Mouse (Mus musculus) retina, postnatal 7 days (tissue): ENCODE data around the gene Uggt1.

Experiments
- DNase-seq: peaks from one replicate; pipeline ENCODE4 v3.0.0-alpha.2; 2012; ENCODE audit warnings: low read depth, low spot score

Gene Uggt1

DNA sequence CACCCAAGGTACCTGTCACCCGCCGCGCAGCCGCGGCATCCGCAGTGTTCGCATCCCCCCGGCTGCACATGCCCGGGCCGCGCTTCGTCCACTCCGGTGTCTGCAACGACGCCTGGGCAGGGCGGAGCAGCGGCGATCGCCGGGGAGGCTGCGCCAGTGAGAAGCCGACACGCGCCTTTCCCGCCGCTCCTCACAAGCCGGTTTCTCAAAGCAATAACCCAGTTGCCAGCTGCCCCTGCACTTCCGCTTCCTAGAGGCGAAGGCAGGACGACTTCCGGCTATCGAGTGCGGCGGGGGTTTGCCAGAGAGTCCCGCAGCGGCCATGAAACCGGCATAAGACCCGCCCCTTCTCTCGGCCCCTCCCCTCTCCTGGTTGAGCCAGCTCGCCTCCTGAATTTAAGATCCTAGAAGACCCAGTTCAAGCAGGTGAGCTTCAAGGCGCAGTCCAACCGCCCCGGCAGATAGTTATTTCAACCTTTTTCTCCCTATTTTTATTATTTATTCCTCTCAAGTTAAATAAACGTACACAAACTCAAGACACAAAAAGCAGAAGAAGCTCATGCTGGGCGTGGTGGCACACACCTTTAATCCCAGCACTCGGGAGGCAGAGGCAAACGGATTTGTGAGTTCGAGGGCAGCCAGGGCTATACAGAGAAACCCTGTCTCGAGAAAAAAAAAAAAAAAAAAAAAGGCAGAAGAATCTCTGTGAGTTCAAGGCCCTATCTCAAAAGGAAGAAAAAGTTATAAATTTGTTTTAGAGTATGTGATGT lies at the start of gene Uggt1:
TSS of gene Uggt1 (minus strand) at position 663 of the 770 bp plus-strand sequence.
- DNase-seq = peak; percentile 92

DNA sequence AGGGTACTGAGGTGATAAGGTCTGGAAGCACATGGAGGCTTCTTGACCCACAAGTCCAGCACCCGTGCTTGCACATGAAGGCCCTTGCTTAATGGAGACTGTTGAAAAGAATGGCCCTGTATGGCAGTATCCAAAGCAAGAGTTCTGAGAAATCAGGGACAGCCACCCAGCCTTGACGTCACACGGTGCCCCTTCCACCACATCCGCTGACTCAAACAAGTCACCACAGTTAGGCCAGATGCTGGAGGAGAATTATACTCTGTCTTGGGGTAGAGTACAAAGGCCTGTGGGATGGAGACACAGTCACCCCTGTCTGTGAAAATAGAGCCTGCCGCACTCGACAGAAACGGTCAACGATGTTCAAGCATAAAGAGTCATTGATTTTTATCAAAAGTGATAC lies 49.0 kb upstream of the Uggt1 start:
- DNase-seq = no peak

DNA sequence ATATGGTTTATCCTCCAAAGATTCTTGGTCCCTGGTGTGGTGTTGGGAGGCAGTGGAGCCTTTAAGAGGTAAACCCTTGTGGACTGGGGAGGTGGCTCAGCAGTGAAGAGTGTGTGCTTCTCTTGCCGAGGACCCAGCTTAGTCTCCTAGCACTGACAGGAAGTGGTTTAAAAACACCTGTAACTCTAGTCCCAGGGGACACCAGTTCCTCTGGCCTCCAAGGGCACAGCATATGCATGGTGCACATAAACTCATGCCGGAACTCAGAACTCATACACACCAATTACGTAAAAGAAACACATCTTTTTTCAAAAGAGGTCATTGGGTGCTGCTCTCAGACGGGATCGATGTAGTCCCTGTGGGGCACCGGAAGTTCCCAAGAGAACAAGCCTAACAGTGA lies 37.3 kb upstream of the Uggt1 start:
- no peak for DNase-seq

DNA sequence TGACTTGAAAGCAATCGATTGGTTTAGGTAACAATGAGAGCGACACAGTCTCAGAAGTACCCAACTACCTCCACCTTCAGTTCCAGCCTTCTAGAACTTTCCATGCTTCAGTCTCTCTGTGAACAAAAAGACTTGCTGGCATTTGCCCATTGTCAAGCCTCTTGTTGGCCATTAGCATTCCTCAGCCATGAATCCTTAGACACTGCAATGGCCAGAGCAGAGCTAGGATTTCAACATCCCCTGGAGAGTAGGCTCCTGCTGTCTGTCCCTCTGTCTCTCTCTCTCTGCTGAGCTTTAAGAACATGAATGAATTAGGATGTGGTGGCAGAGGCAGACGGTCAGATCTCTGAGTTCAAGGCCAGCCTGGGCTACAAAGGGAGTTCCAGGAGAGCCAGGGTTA lies 36.4 kb upstream of the Uggt1 start:
- DNase-seq = no peak

DNA sequence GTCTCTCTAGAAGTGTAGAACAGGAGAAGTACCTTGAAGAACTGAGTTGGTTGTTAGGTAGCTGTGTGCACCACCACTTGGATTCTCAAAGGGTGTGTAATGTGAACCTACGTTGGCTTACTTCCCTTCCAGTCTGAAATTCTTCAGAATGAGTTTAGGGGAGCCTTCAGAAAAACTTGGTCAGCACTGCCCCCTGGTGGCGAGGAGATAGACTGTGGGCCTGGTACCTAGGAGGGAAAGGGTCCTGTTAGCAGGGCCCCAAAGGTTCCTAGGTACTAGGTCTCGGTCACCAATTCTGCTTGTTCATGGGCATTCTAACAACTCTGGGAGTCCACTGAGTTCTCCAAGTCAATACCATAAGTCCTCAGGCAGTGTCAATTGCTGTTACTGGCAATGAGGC lies 34.7 kb upstream of the Uggt1 start:
- DNase-seq = peak; percentile 56

DNA sequence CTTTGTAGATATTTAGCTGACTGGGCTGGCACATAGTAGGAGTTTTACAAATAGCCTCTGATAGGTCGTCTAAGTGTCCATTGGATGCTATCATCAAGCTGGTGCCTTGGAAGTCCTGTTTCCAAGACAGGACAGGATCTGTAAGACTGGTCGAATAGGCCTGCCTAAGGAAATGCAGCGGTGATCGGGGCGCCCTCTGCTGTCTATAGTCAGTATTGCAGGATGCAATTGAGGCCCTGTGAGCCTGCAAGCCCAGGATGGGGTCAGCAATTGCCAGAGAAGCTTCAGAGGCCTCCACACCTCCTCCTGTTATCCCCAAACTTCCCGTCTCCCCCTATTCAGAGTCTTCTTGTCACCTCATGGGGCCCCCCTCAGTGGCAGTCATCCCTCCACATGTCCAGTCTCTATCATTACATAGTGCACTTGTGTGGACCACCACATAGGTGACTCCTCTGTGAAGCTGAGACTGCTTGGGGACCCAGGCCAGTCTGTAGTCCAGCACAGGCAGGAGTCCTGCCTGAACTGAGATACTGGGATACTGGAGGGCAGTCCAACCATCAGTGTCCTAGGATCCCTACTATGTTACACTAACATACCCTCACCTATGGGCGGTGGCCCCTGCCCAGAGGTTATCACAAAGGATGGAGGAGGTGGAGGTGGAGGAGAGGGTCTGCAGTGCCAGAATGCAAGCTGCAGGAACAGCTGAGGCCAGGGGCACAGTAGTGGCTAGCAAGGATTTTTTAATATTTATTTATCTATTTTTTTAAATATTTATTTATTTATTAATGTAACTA lies 32.9 kb upstream of the Uggt1 start:
- DNase-seq = peak; percentile 35

DNA sequence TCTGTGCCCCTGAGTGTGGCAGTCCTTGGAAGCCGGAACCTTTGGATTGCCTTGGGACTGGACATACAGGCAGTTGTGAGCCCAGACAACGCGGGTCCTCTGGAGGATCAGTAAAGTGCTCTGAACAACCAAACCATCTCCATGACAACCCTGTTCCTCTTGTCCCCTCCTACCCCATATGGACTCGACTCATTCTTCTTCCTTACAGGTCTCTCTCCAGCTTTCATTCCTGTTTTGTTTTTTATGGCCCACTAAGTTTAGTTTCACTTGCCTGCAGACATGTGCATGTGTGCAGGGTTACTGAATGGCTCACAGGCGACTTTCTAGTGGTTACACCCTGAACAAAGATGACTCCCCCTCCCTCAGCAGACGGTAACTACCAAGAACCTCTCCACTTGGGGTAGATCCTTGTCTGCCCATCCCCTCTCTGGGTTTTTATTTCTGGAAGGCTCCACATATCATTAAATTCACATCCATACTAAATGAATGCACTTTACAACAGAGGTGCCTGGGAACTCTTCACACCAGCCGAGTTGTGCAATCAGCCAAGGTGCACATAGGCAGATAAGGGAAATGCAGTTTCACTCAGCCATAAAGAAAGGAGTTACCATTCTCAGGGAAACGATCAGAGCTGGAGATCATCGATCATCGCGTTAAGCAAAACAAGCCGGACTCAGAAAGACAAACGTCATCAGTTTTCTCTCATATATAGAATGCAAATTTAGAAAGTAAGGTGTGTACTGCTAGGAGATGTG lies 31.3 kb upstream of the Uggt1 start:
- DNase-seq = no peak

DNA sequence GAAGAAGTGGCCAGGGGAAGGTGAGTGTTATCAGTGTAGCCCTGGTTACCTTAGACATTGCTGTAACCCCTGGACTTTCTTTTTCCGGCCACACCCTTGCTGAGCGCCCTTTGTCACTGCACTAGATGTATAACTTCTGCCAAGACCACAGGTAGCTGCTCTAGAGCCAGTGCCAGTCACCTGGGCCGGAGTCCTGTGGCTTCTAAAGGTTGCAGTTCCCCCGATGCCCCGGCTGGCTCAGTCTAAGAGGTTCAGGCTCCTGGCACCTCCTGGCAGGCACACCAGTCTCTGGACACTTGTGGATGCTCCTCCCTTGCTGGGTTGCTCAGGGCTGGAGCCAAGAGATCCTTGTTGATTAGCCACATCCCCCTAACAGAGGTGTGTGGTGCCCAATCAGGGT lies 29.9 kb upstream of the Uggt1 start, which contains the start of gene Neurl3:
TSS of gene Neurl3 (minus strand) at position 225 of the 400 bp plus-strand sequence.
- no peak for DNase-seq

DNA sequence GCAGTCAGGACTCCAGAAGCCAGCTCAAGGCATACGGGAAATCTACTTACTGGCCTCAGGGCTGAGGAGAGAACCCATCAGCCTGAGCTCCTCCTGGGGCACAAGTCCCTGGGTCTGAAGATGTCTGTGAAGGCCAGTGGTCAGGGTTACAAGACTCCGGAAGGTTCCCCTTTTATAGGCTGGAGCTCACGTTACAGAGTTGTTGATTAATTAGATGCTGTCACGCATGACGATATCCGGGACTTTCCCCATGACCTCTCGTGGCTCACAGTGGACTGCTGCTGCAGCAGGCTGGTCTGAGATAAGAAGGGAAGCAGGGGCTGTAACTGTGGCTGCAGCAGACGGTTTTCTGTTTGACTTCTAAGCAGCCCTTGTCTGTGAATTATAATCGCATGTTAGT lies 28.8 kb upstream of the Uggt1 start:
- DNase-seq = no peak

DNA sequence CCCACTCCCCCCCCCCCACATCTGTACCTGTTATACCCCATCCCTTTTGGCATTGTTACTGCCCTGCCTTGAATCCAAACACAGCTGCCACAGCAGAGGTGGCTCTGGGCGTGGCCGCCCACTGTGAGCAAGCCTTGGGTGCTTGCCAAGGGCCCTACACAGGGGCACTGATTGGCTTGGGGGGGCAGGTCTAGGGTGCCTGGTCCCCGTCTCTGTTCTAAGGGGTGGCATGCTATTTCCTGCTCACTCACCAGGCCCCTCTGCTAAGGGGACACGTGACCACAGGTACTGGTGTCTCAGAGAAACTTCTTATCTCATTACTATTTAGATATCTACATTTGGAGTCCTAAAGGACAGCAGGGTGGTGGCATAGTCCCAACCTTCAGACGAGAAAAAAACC lies 28.0 kb upstream of the Uggt1 start:
- DNase-seq = no peak

DNA sequence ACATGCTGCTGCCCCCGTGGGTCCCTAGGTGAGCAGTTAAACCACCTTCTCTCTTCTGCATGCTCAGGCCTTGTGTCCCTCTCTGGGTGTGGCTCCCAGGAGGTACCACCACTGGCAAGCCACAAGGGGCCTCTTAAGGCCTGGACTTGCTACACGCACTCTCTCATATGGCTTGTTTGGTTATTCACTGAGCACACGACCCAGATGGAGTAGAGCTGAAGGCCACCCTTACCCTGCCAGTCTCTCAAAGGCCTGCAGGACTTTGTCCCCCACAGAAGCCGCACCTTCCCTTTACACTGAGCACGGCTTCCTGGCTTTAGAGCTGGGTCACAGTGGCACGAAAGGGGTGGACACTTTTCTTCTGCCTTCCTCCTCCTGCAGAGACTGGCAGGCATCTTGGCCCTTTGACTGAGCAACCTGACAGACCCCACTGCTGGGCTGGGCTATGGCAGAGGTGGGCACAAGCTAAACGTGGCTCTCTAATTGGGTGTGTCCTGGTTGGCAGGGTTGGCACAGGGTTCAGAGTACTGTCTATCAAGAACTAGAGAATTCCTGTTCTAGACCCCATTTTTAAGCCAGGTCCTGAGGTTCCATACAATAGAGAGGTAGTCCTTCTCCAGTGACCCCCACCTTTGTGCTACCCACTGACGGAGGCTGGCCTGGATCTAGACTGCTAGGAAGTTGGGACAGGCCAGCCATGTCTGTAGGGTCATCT lies 27.2 kb upstream of the Uggt1 start:
- no peak for DNase-seq

DNA sequence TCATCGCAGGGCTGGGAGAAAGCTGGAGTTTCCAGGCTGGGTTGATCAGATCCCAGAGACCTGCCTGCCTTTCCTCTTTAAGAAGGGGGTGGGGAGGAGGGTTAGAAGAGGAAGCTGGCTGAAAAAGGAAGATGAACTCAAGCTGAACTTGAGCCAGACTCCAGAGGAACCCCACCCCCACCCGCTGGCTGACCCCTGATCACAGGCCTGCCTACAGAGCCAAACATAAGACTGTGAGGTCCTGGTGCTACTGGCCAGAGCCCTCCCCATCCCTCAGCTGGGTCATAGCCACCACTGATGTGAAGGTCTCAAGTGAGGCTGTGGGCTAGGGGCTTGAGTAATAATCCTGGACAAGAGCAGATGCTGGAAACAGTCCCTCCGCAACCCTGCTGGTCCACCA lies 26.1 kb upstream of the Uggt1 start:
- DNase-seq = no peak

DNA sequence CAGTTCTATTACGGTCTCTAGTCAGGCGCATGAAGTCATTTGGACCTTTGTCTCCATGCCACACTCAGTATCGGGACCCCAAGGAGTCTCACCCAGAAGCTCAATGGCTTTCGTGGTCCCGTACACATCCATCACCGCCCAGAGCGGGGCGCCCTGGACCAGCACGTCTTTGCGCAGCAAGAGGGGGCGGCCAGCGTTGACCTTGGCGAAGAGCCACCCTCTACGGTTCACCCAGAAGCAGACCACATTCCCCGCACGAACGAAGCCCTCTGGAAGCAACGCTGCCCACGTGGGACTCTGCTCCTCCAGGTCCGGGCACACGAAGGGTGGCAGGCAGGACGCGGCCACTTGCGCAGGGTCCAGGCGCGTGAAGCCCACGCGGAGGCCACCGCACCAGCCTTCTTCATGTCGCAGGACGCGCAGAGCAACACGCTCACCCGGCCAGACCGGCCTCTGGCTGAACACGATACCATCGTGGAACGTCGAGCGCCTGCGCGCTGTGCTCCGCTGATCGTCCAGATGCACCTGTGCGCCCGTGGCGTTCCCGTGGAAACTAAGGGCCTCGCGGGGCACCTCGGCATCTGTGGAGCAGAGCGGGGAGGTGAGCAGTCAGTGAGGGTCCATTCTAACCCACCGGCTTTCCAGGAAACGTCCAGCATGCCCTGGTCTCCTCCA lies 24.7 kb upstream of the Uggt1 start:
- DNase-seq = no peak

DNA sequence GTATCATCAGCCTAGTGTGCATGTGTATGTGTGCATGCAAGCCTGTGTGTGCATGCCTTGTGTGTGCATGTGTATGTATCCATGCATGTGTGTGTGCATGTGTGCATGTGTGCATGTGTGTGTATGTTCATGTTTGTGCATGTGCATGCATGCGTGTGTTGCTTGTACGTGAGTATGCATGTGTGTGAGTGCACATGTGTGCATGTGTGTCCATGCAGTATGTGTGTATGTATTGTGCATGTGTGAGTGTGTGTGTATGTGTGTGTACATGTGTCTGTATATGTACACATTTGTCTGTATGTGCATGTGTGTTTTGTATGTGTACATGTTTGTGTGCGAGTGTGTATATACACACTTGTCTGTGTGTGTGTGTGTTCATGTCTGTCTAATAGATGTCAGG lies 23.1 kb upstream of the Uggt1 start:
- no peak for DNase-seq

DNA sequence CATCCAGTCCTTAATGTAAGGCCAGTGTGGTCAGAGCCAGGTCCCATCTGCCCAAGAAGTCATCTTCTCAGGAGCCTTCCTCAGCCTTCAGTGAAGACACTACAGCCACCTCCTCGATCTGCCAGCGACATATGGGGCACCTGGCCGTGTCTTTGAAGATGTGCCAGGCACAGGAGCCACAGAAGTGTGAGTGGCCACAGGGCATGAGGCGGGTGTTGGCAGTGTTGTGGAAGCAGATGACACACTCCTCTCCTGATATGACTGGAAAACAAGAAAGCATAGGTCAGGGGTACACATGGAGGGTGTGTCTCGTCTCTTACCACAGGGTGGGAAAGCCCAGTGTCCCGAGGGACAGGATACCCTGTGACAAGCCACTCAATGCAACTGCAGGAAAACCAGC lies 21.8 kb upstream of the Uggt1 start:
- no peak for DNase-seq

DNA sequence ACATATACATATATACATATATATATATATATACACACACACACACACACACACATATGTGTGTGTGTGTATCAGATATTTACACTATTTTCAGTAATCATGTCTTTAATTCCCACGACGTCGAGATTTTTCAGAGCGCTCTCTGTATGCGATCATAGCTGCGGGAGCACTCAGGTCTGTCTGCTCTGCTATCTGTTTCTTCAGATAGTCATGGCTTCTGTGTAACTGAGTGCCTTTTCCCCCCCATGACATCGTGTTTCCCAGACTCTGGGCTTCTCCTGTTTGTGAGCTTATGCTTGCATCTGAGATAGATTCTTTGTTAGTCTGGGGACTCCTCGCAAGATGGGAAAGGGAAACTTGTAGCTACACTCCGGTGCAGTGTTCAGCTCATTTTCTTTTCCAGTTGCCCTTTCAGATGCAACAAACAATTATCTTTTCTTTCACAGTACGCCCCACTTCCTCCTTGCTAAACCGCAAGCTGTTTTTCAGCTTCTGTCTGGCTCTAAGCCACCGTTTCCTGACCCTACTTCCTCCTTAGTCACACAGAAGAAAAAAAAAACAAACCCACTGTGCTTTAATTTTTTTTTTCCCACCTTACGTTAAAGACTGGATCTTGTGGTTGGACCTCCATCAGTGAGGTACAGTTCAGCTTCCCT lies 19.4 kb upstream of the Uggt1 start:
- DNase-seq = no peak

DNA sequence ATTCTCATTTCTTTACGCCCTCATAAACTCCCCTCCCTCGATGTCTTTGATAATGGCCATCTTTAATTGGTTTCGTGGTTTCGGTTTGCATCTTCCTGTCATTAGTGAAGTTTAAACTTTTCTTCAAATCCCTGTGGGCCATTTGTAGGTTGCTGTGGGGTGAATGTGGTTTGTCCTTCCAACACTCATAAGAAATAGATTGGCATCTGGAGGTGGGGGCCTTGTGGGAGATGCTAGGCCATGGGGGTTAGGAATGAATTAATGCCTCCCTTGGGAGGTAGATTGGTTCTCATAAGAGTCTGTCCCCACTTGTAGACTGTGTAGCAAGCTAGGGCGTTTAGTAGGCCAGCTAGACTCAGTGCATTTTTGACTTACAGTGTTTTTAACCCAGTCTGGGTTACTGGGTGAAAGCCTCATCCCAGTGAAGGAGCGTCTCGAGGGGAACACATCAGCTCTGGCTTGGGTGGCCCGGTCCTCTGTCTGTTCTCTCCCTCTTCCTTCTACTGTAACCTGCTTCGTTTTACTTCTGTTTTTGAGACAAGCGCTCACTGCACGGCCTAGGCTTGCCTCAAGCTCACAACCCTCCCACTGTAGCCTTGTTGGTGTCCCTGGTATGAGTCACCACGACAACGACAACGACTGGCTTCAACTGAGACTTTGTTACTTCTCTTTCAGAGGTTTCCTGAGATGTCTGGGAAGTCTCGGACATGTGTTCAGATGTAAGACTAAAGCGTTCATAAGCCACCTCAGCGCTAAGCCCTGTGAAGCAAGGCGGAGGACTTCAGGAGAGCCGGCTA lies 17.4 kb upstream of the Uggt1 start:
- DNase-seq = no peak

DNA sequence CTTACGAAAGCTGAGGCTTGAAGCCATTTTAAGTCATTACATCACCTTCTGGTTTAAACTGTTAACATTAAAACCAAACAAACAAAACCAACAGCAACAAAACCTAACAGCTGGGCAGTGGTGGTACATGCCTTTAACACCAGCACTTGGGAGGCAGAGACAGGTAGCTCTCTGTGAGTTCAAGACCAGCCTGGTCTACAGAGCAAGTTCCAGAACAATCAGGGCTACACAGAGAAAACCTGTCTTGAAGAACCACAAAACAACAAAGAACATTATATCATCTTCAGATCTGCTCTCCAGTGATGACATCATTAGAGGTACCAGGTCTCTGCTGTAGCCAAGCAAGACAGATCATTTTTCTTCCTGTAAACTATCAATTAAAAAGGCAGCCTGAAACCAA lies 15.9 kb upstream of the Uggt1 start:
- DNase-seq = no peak

DNA sequence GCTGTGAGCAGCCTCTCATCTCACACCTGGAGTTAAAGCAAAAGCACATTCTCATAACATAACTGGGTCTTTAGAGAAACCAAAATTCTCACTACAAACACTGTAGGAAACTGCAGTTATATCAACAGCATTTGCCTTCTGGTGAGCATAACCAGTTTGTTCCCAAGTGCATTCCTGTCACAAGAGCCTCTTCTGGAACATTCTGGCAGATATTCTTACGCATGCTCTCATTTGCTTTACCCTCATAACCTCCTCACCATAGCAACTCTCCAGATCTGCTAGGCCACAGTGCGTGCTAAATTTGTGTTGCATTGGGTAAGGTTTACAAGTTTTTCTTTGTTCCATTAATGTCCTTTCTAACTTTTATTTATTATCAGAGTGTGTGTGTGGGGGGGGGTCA lies 14.8 kb upstream of the Uggt1 start:
- DNase-seq = no peak

DNA sequence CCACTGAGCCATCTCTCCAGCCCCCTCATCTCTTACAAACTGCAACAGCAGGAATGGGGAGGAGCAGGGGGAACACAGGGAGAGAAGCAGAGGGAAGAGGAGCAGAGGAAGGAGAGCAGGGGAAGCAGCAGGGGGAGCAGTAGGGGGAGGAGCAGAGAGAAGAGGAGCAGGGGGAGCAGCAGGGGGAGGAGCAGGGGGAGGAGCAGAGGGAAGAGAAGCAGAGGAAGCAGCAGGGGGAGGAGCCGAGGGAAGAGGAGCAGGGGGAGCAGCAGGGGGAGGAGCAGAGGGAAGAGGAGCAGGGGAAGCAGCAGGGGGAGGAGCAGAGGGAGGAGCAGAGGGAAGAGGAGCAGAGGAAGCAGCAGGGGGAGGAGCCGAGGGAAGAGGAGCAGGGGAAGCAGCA lies 14.1 kb upstream of the Uggt1 start:
- DNase-seq = no peak
